Comparison of ENCODE assay signal across 16 mouse cellular contexts in genomic region chr4:76244371-76244770, GRCm38 (mm10).
DNase-seq lines count a peak whose midpoint lies in the region; ATAC-seq and TF ChIP-seq lines count a peak whose summit lies in the region.
"Had no signal": no experiment of that assay in that cellular context is flagged by ENCODE, and none has a peak within 500 bp of the region (broad histone marks: within the 10 kb centered on the region; RNA-seq: fewer than 3 reads in every experiment).

No protein-coding gene starts in this region.

- no peaks in the 10 kb centered on the region for H3K36me3 ChIP-seq in hindbrain, embryonic 11.5 days (ENCODE audit: control insufficient read depth, insufficient read depth, low read length)
- H3K36me3 ChIP-seq in hindbrain, embryonic 16.5 days (ENCODE audit: control insufficient read depth, insufficient read depth, low read length), result no peaks in the 10 kb centered on the region
- no peaks in the 10 kb centered on the region for H3K36me3 ChIP-seq in midbrain, embryonic 12.5 days
- H3K36me3 ChIP-seq in midbrain, embryonic 16.5 days (ENCODE audit: control insufficient read depth, insufficient read depth, low read length), result no peaks in the 10 kb centered on the region
- no peaks in the 10 kb centered on the region for H3K36me3 ChIP-seq in hindbrain, embryonic 14.5 days (replicated peaks; ENCODE audit: control insufficient read depth, insufficient read depth)
- H3K36me3 ChIP-seq in neural tube, embryonic 14.5 days (ENCODE audit: control insufficient read depth, insufficient read depth, low read length), result no peaks in the 10 kb centered on the region
- H3K36me3 ChIP-seq: limb, embryonic 15.5 days had no signal

- no peak for DNase-seq in hindbrain, embryonic 11.5 days (ENCODE audit: low spot score)
- DNase-seq in hindbrain, embryonic 14.5 days (ENCODE audit: low spot score), result no peak
- no peak for DNase-seq in urinary bladder, postnatal 14 days (ENCODE audit: low spot score)
- no peak for DNase-seq in lung, adult 2 months
- DNase-seq: adrenal gland, postnatal 14 days; cerebellum, adult 18-20 months; cerebellum, postnatal 36 days; spleen, adult 18-20 months; thymus, adult 18-20 months had no signal

- H3K27me3 ChIP-seq in hindbrain, embryonic 11.5 days (ENCODE audit: control insufficient read depth, insufficient read depth, low read length), result no peaks in the 10 kb centered on the region
- no peaks in the 10 kb centered on the region for H3K27me3 ChIP-seq in hindbrain, embryonic 16.5 days (replicated peaks; ENCODE audit: control insufficient read depth, insufficient read depth, low read length)
- no peaks in the 10 kb centered on the region for H3K27me3 ChIP-seq in midbrain, embryonic 12.5 days
- H3K27me3 ChIP-seq in midbrain, embryonic 16.5 days (ENCODE audit: control insufficient read depth, insufficient read depth, low read depth, low read length), result no peaks in the 10 kb centered on the region
- no peaks in the 10 kb centered on the region for H3K27me3 ChIP-seq in hindbrain, embryonic 14.5 days (ENCODE audit: control insufficient read depth, insufficient read depth, low read length)
- H3K27me3 ChIP-seq in neural tube, embryonic 14.5 days (ENCODE audit: control insufficient read depth, insufficient read depth, low read length), result no peaks in the 10 kb centered on the region
- H3K27me3 ChIP-seq: heart, embryonic 12.5 days; limb, embryonic 15.5 days had no signal

- H3K4me2 ChIP-seq in hindbrain, embryonic 11.5 days (replicated peaks; ENCODE audit: low read depth, low read length), result no peak overlapping the region
- H3K4me2 ChIP-seq in hindbrain, embryonic 16.5 days (ENCODE audit: low read length), result no peak overlapping the region
- H3K4me2 ChIP-seq in midbrain, embryonic 12.5 days (replicated peaks), result no peak overlapping the region
- H3K4me2 ChIP-seq in midbrain, embryonic 16.5 days (ENCODE audit: low read length), result no peak overlapping the region
- no peak overlapping the region for H3K4me2 ChIP-seq in hindbrain, embryonic 14.5 days (replicated peaks)
- no peak overlapping the region for H3K4me2 ChIP-seq in neural tube, embryonic 14.5 days (ENCODE audit: low read depth, low read length)
- H3K4me2 ChIP-seq: heart, embryonic 12.5 days; limb, embryonic 15.5 days had no signal

- TF ChIP-seq POLR2A in lung, adult 2 months (IDR thresholded peaks at IDR 0.05; ENCODE audit: borderline replicate concordance, extremely low read depth, low read depth, low read length), result no peak

- 0 out of 2 replicates have a peak, but pooled peaks cover 2% of the 10 kb centered on the region for H3K4me1 ChIP-seq in hindbrain, embryonic 11.5 days (replicated peaks; ENCODE audit: control insufficient read depth, insufficient read depth, low read length)
- H3K4me1 ChIP-seq in hindbrain, embryonic 16.5 days (ENCODE audit: control insufficient read depth, insufficient read depth, low read depth, low read length), result peaks cover 6% of the 10 kb centered on the region
- peaks cover 12% of the 10 kb centered on the region for H3K4me1 ChIP-seq in midbrain, embryonic 12.5 days
- peaks cover 2% of the 10 kb centered on the region; the same call in 1 of the 2 replicates for H3K4me1 ChIP-seq in midbrain, embryonic 16.5 days (ENCODE audit: control insufficient read depth, insufficient read depth, low read length)
- H3K4me1 ChIP-seq in hindbrain, embryonic 14.5 days (replicated peaks; ENCODE audit: control insufficient read depth, insufficient read depth, low read length), result peaks cover 23% of the 10 kb centered on the region
- peaks cover 17% of the 10 kb centered on the region for H3K4me1 ChIP-seq in neural tube, embryonic 14.5 days (ENCODE audit: control insufficient read depth, insufficient read depth, low read length)
- H3K4me1 ChIP-seq in lung, adult 2 months (ENCODE audit: control insufficient read depth, insufficient read depth, low read length), result no peaks in the 10 kb centered on the region
- H3K4me1 ChIP-seq: limb, embryonic 15.5 days had no signal

- TF ChIP-seq CTCF in lung, adult 2 months (IDR thresholded peaks at IDR 0.05; ENCODE audit: insufficient read depth, low read length), result no peak

- no peak overlapping the region for H3K27ac ChIP-seq in hindbrain, embryonic 11.5 days (ENCODE audit: low read depth, low read length)
- H3K27ac ChIP-seq in hindbrain, embryonic 16.5 days (ENCODE audit: low read depth, low read length), result no peak overlapping the region
- 0 out of 2 replicates have a peak overlapping the region, but pooled peaks have one; percentile 42 for H3K27ac ChIP-seq in midbrain, embryonic 12.5 days (replicated peaks)
- H3K27ac ChIP-seq in midbrain, embryonic 16.5 days (ENCODE audit: low read length), result no peak overlapping the region
- H3K27ac ChIP-seq in hindbrain, embryonic 14.5 days, result no peak overlapping the region
- H3K27ac ChIP-seq in neural tube, embryonic 14.5 days (ENCODE audit: low read depth, low read length), result no peak overlapping the region
- H3K27ac ChIP-seq: limb, embryonic 15.5 days had no signal

- peak; percentile 66 for ATAC-seq in hindbrain, embryonic 11.5 days (ENCODE audit: low FRiP score)
- ATAC-seq in hindbrain, embryonic 16.5 days, result no peak
- ATAC-seq in midbrain, embryonic 12.5 days (ENCODE audit: low FRiP score, low read depth), result peak; percentile 87
- ATAC-seq in midbrain, embryonic 16.5 days, result no peak
- 0 out of 2 replicates have a peak, but pooled peaks have one; percentile 33 for ATAC-seq in hindbrain, embryonic 14.5 days (ENCODE audit: low FRiP score)
- peak; percentile 48; the same call in 1 of the 2 replicates for ATAC-seq in neural tube, embryonic 14.5 days (ENCODE audit: low read depth)
- ATAC-seq: intestine, postnatal 0 days had no signal

- no peak overlapping the region for H3K9ac ChIP-seq in hindbrain, embryonic 11.5 days (ENCODE audit: low read depth, low read length)
- H3K9ac ChIP-seq in hindbrain, embryonic 16.5 days (ENCODE audit: low read depth, low read length), result no peak overlapping the region
- H3K9ac ChIP-seq in midbrain, embryonic 12.5 days (replicated peaks), result no peak overlapping the region
- no peak overlapping the region for H3K9ac ChIP-seq in midbrain, embryonic 16.5 days (ENCODE audit: low read depth, low read length)
- H3K9ac ChIP-seq in hindbrain, embryonic 14.5 days, result no peak overlapping the region
- H3K9ac ChIP-seq in neural tube, embryonic 14.5 days (replicated peaks; ENCODE audit: low read depth, low read length), result no peak overlapping the region
- H3K9ac ChIP-seq: heart, embryonic 12.5 days; limb, embryonic 15.5 days had no signal

- no peaks in the 10 kb centered on the region for H3K9me3 ChIP-seq in hindbrain, embryonic 11.5 days (ENCODE audit: control insufficient read depth, low read length)
- H3K9me3 ChIP-seq in hindbrain, embryonic 16.5 days (ENCODE audit: control insufficient read depth, low read length), result no peaks in the 10 kb centered on the region
- H3K9me3 ChIP-seq in midbrain, embryonic 12.5 days, result no peaks in the 10 kb centered on the region
- H3K9me3 ChIP-seq in midbrain, embryonic 16.5 days (replicated peaks; ENCODE audit: control insufficient read depth, low read length, poor library complexity, severe bottlenecking), result no peaks in the 10 kb centered on the region
- H3K9me3 ChIP-seq in hindbrain, embryonic 14.5 days (ENCODE audit: control insufficient read depth, low read length), result no peaks in the 10 kb centered on the region
- no peaks in the 10 kb centered on the region for H3K9me3 ChIP-seq in neural tube, embryonic 14.5 days (ENCODE audit: control insufficient read depth, low read length)
- H3K9me3 ChIP-seq: heart, embryonic 12.5 days; limb, embryonic 15.5 days had no signal

- no peak overlapping the region for H3K4me3 ChIP-seq in hindbrain, embryonic 11.5 days (ENCODE audit: low read depth, low read length)
- no peak overlapping the region for H3K4me3 ChIP-seq in hindbrain, embryonic 16.5 days (ENCODE audit: low read length)
- no peak overlapping the region for H3K4me3 ChIP-seq in midbrain, embryonic 12.5 days
- H3K4me3 ChIP-seq in midbrain, embryonic 16.5 days (ENCODE audit: low read depth, low read length), result no peak overlapping the region
- H3K4me3 ChIP-seq in hindbrain, embryonic 14.5 days (replicated peaks; ENCODE audit: low read length), result no peak overlapping the region
- no peak overlapping the region for H3K4me3 ChIP-seq in neural tube, embryonic 14.5 days (ENCODE audit: low read depth, low read length)
- no peak overlapping the region for H3K4me3 ChIP-seq in lung, adult 2 months (replicated peaks; ENCODE audit: extremely low read depth, low read depth, low read length)
- H3K4me3 ChIP-seq: heart, embryonic 12.5 days; limb, embryonic 15.5 days had no signal

- 75% methylated on average over 6 of the region's 6 CpGs for WGBS in hindbrain, embryonic 11.5 days
- WGBS in hindbrain, embryonic 16.5 days, result 45% methylated on average over 6 of the region's 6 CpGs
- 59% methylated on average over 6 of the region's 6 CpGs for WGBS in midbrain, embryonic 12.5 days
- WGBS in midbrain, embryonic 16.5 days, result 41% methylated on average over 6 of the region's 6 CpGs
- 52% methylated on average over 6 of the region's 6 CpGs for WGBS in hindbrain, embryonic 14.5 days
- 29% methylated on average over 6 of the region's 6 CpGs for WGBS in neural tube, embryonic 14.5 days
- 87% methylated on average over 6 of the region's 6 CpGs for WGBS in lung, adult 2 months

Comparison
In these comparisons a context has a peak if more than half of its experiments do, and no peak if none do; other contexts are left out.
1. ATAC-seq: peak in hindbrain, embryonic 11.5 days (single experiment), midbrain, embryonic 12.5 days (single experiment), hindbrain, embryonic 14.5 days (single experiment) and neural tube, embryonic 14.5 days (single experiment); none in hindbrain, embryonic 16.5 days (single experiment) and midbrain, embryonic 16.5 days (single experiment).